Mouse (Mus musculus) embryonic stem cell, embryonic (primary cell): ENCODE results near the gene Ovol1.

Experiments used
- CTCF ChIA-PET, 4 experiments: fragments of 300-600 bp in 2 of 4; fragments of 350-600 bp in 2 of 4; sonication (Branson Sonifier 250); formaldehyde crosslinking; loops; one replicate each; lab custom pipeline; 2022; ENCODE audit warnings: inconsistent platforms in 2 of 4; lab: Charles Lee
- POLR2A ChIA-PET, 4 experiments: fragments of 300-600 bp in 2 of 4; fragments of 350-600 bp in 2 of 4; sonication (Branson Sonifier 250); formaldehyde crosslinking; loops; one replicate each; lab custom pipeline; 2022; ENCODE audit warnings: antibody characterized with exemption in 4 of 4, inconsistent platforms in 1 of 4; lab: Charles Lee

Ovol1 gene

DNA sequence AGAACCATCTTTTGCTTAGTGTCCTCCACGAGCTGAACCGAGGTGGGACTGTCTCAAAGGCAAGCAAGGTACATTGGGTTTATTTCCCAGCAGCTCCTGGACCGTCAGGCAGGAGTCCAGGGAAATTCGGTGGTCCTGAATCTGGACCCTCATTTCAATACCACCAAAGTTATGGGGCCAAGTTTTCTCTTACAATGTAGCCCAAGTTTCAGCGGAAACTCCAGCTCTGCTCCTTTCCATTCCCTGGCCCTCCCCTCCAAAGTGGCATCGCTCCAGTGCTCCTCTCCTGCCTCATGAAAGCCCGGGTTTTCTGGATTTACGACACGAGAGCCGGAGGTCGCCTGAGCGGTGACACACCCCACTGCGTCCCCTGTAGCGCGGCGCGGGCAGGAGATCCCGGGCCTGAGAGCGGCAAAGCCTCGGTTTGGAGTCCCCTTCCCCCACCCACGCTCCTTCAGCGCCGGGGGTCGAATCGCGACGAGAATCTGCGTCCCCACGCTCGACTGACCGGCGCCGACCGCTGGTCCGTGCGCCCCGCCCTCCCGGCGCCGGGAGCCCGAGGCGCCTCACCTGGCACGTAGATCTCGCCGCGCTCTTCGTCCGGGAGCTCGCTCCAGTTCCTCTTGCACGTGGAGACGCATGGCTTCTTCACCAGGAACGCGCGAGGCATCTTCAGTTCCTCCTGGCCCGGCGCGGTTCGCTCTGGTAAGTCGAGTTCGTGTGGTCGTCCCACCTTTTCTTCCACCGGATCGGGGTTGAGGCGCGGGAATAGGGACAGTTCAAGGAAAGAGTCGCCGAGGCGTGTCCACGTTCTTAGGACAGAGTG lies 602 bp downstream of the Ovol1 start:
- ChIA-PET CTCF (interaction anchor here in 3 of 4 experiments (0.5 to 5.6 kb wide), 5 partner anchors 8 to 227 kb away, joined by 3 to 47 read pairs (median 7); partner anchors contain the start of gene Ap5b1 (in 3 of the 3)), POLR2A (interaction anchor here (0.6 to 4.0 kb wide), 18 partner anchors 9 to 396 kb away, joined by 3 to 27 read pairs (median 3); partner anchors contain the start of genes Cfl1 (in 2 of the 4), Snx32 (in 2 of the 4), Ap5b1 (in 1 of the 4) and Fibp (in 1 of the 4))

DNA sequence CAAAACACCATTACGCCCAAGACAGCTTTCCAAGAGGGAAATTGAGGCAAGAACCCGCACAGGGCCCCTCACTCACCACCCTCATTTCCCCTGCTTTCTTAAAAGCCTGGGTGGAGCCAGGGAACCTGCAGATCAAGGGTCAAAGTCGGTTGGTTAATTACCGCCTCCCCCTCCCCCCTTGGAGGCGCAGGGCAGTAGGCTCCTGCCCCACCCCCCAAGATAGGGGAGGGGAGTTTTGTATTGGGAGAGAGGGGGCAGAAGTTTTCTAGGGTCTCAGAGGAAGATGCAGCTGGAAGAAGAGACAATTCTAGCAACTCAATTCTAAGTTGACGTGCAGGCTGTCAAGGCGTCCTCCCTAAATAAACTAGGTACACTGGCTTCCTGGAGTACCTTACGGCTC lies 1.2 kb downstream of the Ovol1 start:
- CTCF ChIA-PET, result interaction anchor here in 3 of 4 experiments (2.3 to 5.6 kb wide), 3 partner anchors 9 to 10 kb away, joined by 7 to 47 read pairs (median 32); partner anchors contain the start of gene Ap5b1 (in 3 of the 3)
- POLR2A ChIA-PET, result interaction anchor here (0.8 to 4.0 kb wide), 15 partner anchors 9 to 235 kb away, joined by 3 to 27 read pairs (median 3); partner anchors contain the start of genes Snx32 (in 3 of the 4), Ap5b1 (in 1 of the 4) and Scyl1 (in 1 of the 4)

- ChIA-PET CTCF (interaction anchor here (0.9 to 5.6 kb wide), 4 partner anchors 9 to 167 kb away, joined by 3 to 47 read pairs (median 20); partner anchors contain the start of genes Ap5b1 (in 3 of the 4) and Ehbp1l1 (in 1 of the 4)), POLR2A (interaction anchor here in 3 of 4 experiments (0.5 to 4.0 kb wide), 17 partner anchors 9 to 711 kb away, joined by 3 to 27 read pairs (median 3); partner anchors contain the start of genes Ap5b1 (in 2 of the 3), Snx32 (in 2 of the 3) and Scyl1 (in 1 of the 3))
Observed at GRCm38 (mm10) chr19:5558770-5559169, 1.7 kb downstream of the Ovol1 start.

DNA sequence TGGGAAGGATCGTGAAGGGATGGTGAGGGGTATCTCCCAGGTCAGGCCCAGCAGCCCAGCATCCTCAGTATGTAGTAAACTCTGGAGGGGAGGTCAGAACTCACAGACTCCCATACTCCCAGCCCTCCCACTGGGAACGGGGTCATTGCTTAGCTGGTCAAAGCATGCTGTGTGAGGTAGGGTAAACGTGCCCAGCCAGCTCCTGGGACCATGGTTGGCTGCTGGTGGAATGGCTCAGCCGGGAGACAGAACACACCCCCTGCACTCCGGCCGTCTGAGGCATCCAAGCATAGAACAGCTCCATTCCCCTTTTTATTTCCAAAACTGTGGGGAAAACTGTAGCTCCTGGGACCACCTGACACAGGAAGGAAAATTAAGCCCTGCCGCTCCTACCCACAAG lies 2.3 kb downstream of the Ovol1 start:
- ChIA-PET POLR2A (interaction anchor here (0.5 to 4.0 kb wide), 16 partner anchors 9 to 711 kb away, joined by 3 to 27 read pairs (median 3); partner anchors contain the start of genes Ap5b1 (in 2 of the 4), Scyl1 (in 1 of the 4) and Snx32 (in 1 of the 4)), CTCF (interaction anchor here (0.9 to 5.6 kb wide), 4 partner anchors 10 to 168 kb away, joined by 3 to 47 read pairs (median 20); partner anchors contain the start of genes Ap5b1 (in 3 of the 4) and Ehbp1l1 (in 1 of the 4))

GRCm38 (mm10) chr19:5554212-5554611 lies 6.2 kb downstream of the Ovol1 start:
- ChIA-PET CTCF (interaction anchor here (0.7 to 2.9 kb wide), 10 partner anchors 12 to 412 kb away, joined by 3 to 17 read pairs (median 4); partner anchors contain the start of genes Ap5b1 (in 3 of the 4) and Mus81 (in 1 of the 4)), POLR2A (interaction anchor here in 2 of 4 experiments (0.8 to 2.9 kb wide), 10 partner anchors 15 to 294 kb away, joined by 3 to 14 read pairs (median 3); partner anchors contain the start of genes Ap5b1 (in 1 of the 2), Cfl1 (in 1 of the 2) and Mus81 (in 1 of the 2))

GRCm38 (mm10) chr19:5553802-5554201 lies 6.6 kb downstream of the Ovol1 start:
- CTCF ChIA-PET, result interaction anchor here (0.7 to 2.9 kb wide), 14 partner anchors 9 to 412 kb away, joined by 3 to 17 read pairs (median 4); partner anchors contain the start of genes Ap5b1 (in 3 of the 4) and Mus81 (in 1 of the 4)
- POLR2A ChIA-PET, result interaction anchor here in 3 of 4 experiments (0.8 to 2.9 kb wide), 14 partner anchors 8 to 295 kb away, joined by 3 to 14 read pairs (median 4); partner anchors contain the start of genes Cfl1 (in 2 of the 3), Ap5b1 (in 1 of the 3) and Mus81 (in 1 of the 3)

DNA sequence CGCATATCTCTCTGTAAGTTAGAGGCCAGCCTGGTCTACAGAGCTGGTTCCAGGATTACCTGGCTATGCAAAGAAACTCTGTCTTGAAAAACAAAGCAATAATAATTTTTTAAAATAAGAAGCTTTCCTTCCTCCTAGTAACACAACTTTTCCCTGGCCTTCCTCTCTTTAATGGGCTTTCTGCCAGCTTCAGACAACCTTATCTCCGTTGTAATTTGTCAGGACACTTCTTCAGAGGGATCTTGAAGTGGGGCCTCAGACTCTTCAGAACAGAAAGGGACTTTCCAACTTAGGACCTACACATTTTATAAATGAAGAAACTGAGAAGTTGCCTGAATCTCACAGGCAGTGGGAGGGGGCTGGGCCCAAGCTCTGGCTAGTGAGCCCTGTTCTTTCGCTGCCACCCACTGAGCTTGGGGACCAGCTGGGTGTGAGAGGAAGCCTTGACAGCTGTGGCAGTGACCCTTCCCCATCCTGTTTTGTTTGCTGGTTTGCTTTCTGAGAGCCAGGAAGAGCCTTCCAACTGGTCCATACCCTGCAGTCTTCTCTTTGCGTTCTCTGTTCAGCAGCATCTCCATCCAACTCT lies 12.9 kb downstream of the Ovol1 start:
- ChIA-PET CTCF (interaction anchor here in 1 of 4 experiments (1.3 kb wide), 1 partner anchor 21 kb away, joined by 3 read pairs; no protein-coding TSS in a partner anchor), POLR2A (no interaction called here)

DNA sequence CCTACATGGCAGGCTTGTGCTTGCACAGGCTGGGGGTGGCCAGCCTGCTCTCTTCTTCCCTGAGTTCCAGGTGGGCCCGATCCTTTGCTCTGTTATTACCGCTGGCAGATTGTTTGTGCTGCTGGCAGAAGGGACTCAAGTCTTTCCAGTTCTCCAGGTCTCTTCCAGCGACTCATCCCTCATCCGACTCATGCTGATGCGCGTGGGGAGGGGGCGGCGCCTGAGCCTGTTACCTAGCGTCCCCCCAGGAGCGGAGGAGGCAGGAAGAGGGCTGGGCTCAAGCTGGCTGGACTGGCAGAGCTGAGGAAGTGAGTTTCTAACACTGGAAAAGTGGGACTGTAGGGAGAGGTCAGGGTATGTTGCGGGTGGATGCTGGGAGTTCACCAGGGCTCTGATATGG lies 16.4 kb downstream of the Ovol1 start:
- POLR2A ChIA-PET, result interaction anchor here in 2 of 4 experiments (0.6 to 1.5 kb wide), 3 partner anchors 9 to 62 kb away, joined by 3 to 4 read pairs (median 4); no protein-coding TSS in a partner anchor
- CTCF ChIA-PET, result interaction anchor here in 1 of 4 experiments (1.2 kb wide), 1 partner anchor 24 kb away, joined by 4 read pairs; the partner anchor contains the start of gene Ap5b1

DNA sequence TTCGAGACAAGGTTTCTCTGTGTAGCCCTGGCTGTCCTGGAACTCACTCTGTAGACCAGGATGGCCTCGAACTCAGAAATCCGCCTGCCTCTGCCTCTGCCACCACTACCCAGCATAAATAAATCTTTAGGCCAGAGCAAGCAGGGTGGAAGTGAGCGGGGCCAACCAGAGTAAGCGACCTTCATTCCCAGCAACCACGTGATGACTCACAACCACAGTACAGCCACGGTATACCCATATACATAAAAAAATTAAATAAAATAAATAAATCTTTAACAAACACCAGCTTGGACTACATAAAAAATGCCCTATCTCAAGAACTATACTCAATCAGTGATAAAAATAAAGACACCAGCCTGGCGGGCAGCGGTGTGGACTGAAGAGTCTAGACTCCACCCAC lies 17.1 kb downstream of the Ovol1 start:
- CTCF ChIA-PET, result interaction anchor here in 1 of 4 experiments (0.6 kb wide), 1 partner anchor 142 kb away, joined by 3 read pairs; no protein-coding TSS in a partner anchor
- POLR2A ChIA-PET, result interaction anchor here in 1 of 4 experiments (1.1 to 1.5 kb wide), 2 partner anchors 47 to 53 kb away, joined by 4 to 6 read pairs; partner anchors contain the start of gene Cfl1

DNA sequence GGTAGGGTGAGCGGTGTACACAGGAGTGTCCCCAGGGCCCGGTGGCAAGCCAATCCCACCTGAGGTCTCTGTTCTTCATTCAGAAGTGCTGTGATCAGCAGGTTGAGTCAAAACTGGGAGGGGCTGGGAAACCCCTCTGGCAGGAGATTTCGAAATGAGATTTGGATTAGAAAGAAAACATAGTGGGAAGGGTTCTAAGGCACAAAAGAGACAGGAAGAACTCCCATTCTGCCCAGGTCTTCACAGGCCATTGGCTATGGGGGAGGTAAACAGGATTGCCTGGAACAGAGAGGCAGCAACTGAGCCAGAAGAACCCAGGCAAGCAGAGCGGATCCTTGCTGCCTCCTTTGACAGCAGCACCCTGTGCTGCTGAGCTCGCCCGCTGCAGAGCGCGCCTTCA lies 21.7 kb downstream of the Ovol1 start:
- ChIA-PET CTCF (interaction anchor here in 2 of 4 experiments (1.0 to 3.0 kb wide), 6 partner anchors 9 to 248 kb away, joined by 3 to 19 read pairs (median 6); partner anchors contain the start of gene Ap5b1 (in 2 of the 2)), POLR2A (interaction anchor here in 3 of 4 experiments (0.5 to 2.1 kb wide), 12 partner anchors 9 to 547 kb away, joined by 3 to 9 read pairs (median 4); partner anchors contain the start of genes Ap5b1 (in 1 of the 3), Cfl1 (in 1 of the 3) and Snx32 (in 1 of the 3))

DNA sequence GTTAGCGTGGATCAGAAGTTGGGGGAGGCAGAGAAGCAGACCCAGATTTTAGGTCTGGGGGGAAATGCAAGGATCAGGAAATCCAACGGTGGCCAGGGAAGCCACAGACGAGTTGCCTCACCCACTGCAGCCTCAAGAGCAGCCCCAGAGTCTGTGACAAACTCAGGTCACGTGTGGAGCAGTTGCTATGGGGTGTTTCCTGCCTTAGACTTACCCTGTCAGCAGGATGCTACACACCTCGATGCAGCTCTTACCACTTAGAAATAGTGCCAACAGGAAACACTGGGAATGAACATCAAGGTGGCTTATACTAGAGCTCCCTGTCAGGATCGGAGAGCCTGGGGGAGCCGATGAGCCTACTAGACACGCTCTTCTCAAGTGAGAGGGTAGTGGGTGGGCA lies 27.9 kb downstream of the Ovol1 start:
- ChIA-PET POLR2A (interaction anchor here in 3 of 4 experiments (0.5 to 1.2 kb wide), 7 partner anchors 20 to 115 kb away, joined by 3 to 5 read pairs (median 3); partner anchors contain the start of gene Ap5b1 (in 1 of the 3)), CTCF (interaction anchor here in 3 of 4 experiments (0.6 to 3.9 kb wide), 9 partner anchors 35 to 571 kb away, joined by 3 to 20 read pairs (median 4); partner anchors contain the start of genes Ap5b1 (in 2 of the 3) and Mus81 (in 1 of the 3))

- ChIA-PET POLR2A (interaction anchor here (0.6 to 2.5 kb wide), 17 partner anchors 9 to 527 kb away, joined by 3 to 14 read pairs (median 4); partner anchors contain the start of genes Ap5b1 (in 3 of the 4), Mus81 (in 1 of the 4) and Snx32 (in 1 of the 4)), CTCF (interaction anchor here (0.6 to 3.8 kb wide), 47 partner anchors 8 to 747 kb away, joined by 3 to 54 read pairs (median 4); partner anchors contain the start of genes Ap5b1 (in 4 of the 4), Rnaseh2c (in 2 of the 4), Ccdc85b (in 1 of the 4) and Ehbp1l1 (in 1 of the 4))
Observed at GRCm38 (mm10) chr19:5530138-5530524, 30.3 kb downstream of the Ovol1 start.

- ChIA-PET CTCF (interaction anchor here (0.5 to 3.8 kb wide), 68 partner anchors 9 to 1623 kb away, joined by 3 to 54 read pairs (median 4); partner anchors contain the start of genes Ap5b1 (in 4 of the 4), Rnaseh2c (in 2 of the 4), Snx32 (in 2 of the 4) and Ccdc85b (in 1 of the 4)), POLR2A (interaction anchor here (0.6 to 2.5 kb wide), 25 partner anchors 9 to 527 kb away, joined by 3 to 14 read pairs (median 3); partner anchors contain the start of genes Ap5b1 (in 3 of the 4), Cfl1 (in 2 of the 4), Mus81 (in 2 of the 4) and Ehbp1l1 (in 1 of the 4))
Observed at GRCm38 (mm10) chr19:5529325-5530137, 30.9 kb downstream of the Ovol1 start.

DNA sequence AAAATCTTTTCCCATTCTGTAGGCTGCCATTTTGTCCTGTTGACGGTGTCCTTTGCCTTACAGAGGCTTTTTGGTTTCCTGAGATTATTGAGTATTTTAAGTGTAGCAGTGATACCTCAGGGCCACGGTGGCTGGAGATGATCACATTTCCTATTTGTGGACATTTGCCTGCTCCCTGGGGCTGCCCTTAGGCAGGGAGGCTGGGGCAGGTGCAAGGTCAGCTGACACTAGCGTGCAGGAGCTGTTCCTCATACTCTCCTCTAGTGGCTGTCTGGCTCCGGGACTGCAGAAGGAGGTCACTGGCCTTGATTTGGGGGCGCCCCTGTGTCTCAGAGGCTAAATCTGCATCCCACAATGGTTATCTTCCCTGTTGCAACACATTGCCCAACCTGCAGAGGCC lies 35.2 kb downstream of the Ovol1 start:
- ChIA-PET POLR2A (interaction anchor here in 3 of 4 experiments (0.5 to 1.2 kb wide), 6 partner anchors 26 to 387 kb away, joined by 3 to 6 read pairs (median 4); partner anchors contain the start of genes AI837181 (in 1 of the 3), Cfl1 (in 1 of the 3), Dpf2 (in 1 of the 3) and Drap1 (in 1 of the 3)), CTCF (interaction anchor here in 2 of 4 experiments (0.6 to 2.2 kb wide), 6 partner anchors 43 to 560 kb away, joined by 3 to 12 read pairs (median 5); partner anchors contain the start of gene Ap5b1 (in 1 of the 2))

GRCm38 (mm10) chr19:5518721-5519120 lies 41.7 kb downstream of the Ovol1 start:
- POLR2A ChIA-PET, result interaction anchor here in 1 of 4 experiments (1.2 kb wide), 1 partner anchor 55 kb away, joined by 3 read pairs; no protein-coding TSS in a partner anchor
- CTCF ChIA-PET, result interaction anchor here in 2 of 4 experiments (0.6 kb wide), 2 partner anchors 63 to 610 kb away, joined by 3 read pairs; no protein-coding TSS in a partner anchor
